Mouse (Mus musculus) ovary, postnatal 10 days (tissue): ENCODE measurements at regions not wholly inside any gene's neighbourhood (a gene's known extent, or its start where the extent isn't known, plus 50 kb on each side); places are given as distances from the start of the nearest gene placed in this dataset.

Experiments used
- DNase-seq: peaks from one replicate; pipeline ENCODE4 v3.0.0; 2022; ENCODE audit warnings: low spot score

GRCm38 (mm10) chr1:13834860-13835840, 2258.0 kb downstream of the 4930444P10Rik start:
- no peak for DNase-seq

GRCm38 (mm10) chr1:13807786-13808185, 2285.3 kb downstream of the 4930444P10Rik start:
- no peak for DNase-seq

- DNase-seq, result no peak
Measured at GRCm38 (mm10) chr1:13800460-13800859, 2292.7 kb downstream of the 4930444P10Rik start.

GRCm38 (mm10) chr1:13798848-13799247, 2294.3 kb downstream of the 4930444P10Rik start:
- no peak for DNase-seq

- DNase-seq, result no peak
Measured at GRCm38 (mm10) chr1:13795196-13795595, 2297.9 kb downstream of the 4930444P10Rik start.

- DNase-seq, result peak; percentile 48
Measured at GRCm38 (mm10) chr1:13789318-13790085, 2303.6 kb downstream of the 4930444P10Rik start.

GRCm38 (mm10) chr1:13787016-13787415, 2306.1 kb downstream of the 4930444P10Rik start:
- DNase-seq, result no peak

- no peak for DNase-seq
Measured at GRCm38 (mm10) chr1:13784396-13784795, 2308.7 kb downstream of the 4930444P10Rik start.

- no peak for DNase-seq
Measured at GRCm38 (mm10) chr1:13782633-13783032, 2310.5 kb downstream of the 4930444P10Rik start.

- no peak for DNase-seq
Measured at GRCm38 (mm10) chr1:13772106-13772505, 2321.0 kb downstream of the 4930444P10Rik start.

- no peak for DNase-seq
Measured at GRCm38 (mm10) chr1:13771014-13771463, 2322.1 kb downstream of the 4930444P10Rik start.

GRCm38 (mm10) chr1:13752479-13752878, 2338.6 kb downstream of the A830018L16Rik start:
- DNase-seq, result no peak

- DNase-seq, result no peak
Measured at GRCm38 (mm10) chr1:13751381-13751780, 2337.5 kb downstream of the A830018L16Rik start.
